Mouse (Mus musculus) adrenal gland, adult 8-10 months (tissue): ENCODE measurements around the gene Hspbap1. TPM values are rescaled to one million over a fixed set of nuclear protein-coding genes. Genes with fewer than 3 reads are reported as not detected.

Experiments used
- DNase-seq: peaks from one replicate; pipeline ENCODE4 v3.0.0; 2022
- total RNA-seq, 4 experiments: library from RNA; stranded (reverse); gene quantifications; 2 replicates each; pipeline ENCODE4 v1.2.4; 2022

Hspbap1 gene
- total RNA-seq, 4 experiments from 2014 or later: 6.6 to 9.8 (median 7.8) TPM

GRCm38 (mm10) chr16:35802163-35802562 is 32.0 kb downstream of the Hspbap1 start:
- no peak for DNase-seq

GRCm38 (mm10) chr16:35803723-35804122 is 33.5 kb downstream of the Hspbap1 start:
- no peak for DNase-seq

GRCm38 (mm10) chr16:35806973-35807662 is 36.9 kb downstream of the Hspbap1 start:
- DNase-seq: no peak

- no peak for DNase-seq
Measured at GRCm38 (mm10) chr16:35807663-35807992, 37.5 kb downstream of the Hspbap1 start.

- DNase-seq: no peak
Measured at GRCm38 (mm10) chr16:35808838-35809237, 38.7 kb downstream of the Hspbap1 start.

- DNase-seq: no peak
Measured at GRCm38 (mm10) chr16:35813119-35813518, 42.9 kb downstream of the Hspbap1 start.

GRCm38 (mm10) chr16:35817255-35818089 is 47.3 kb downstream of the Hspbap1 start:
- DNase-seq: peak; percentile 70

GRCm38 (mm10) chr16:35829999-35830398 is 59.8 kb downstream of the Hspbap1 start:
- no peak for DNase-seq

- peak; percentile 53 for DNase-seq
Measured at GRCm38 (mm10) chr16:35832926-35833325, 62.8 kb downstream of the Hspbap1 start.

- no peak for DNase-seq
Measured at GRCm38 (mm10) chr16:35834653-35835052, 64.5 kb downstream of the Hspbap1 start.

- no peak for DNase-seq
Measured at GRCm38 (mm10) chr16:35839680-35840079, 69.5 kb downstream of the Hspbap1 start.

- DNase-seq: no peak
Measured at GRCm38 (mm10) chr16:35847138-35847537, 77.0 kb downstream of the Hspbap1 start.

- DNase-seq: no peak
Measured at GRCm38 (mm10) chr16:35855846-35856245, 85.7 kb downstream of the Hspbap1 start.

GRCm38 (mm10) chr16:35856766-35857165 is 86.6 kb downstream of the Hspbap1 start:
- no peak for DNase-seq

- no peak for DNase-seq
Measured at GRCm38 (mm10) chr16:35860236-35860635, 90.1 kb downstream of the Hspbap1 start.

- no peak for DNase-seq
Measured at GRCm38 (mm10) chr16:35862057-35862456, 91.9 kb downstream of the Hspbap1 start.

GRCm38 (mm10) chr16:35867726-35868125 is 97.6 kb downstream of the Hspbap1 start:
- no peak for DNase-seq

GRCm38 (mm10) chr16:35869126-35869525 is 99.0 kb downstream of the Hspbap1 start:
- no peak for DNase-seq

- DNase-seq: no peak
Measured at GRCm38 (mm10) chr16:35869656-35870055, 99.5 kb downstream of the Hspbap1 start.

GRCm38 (mm10) chr16:35870581-35871047 is 100.4 kb downstream of the Hspbap1 start:
- peak; percentile 13 for DNase-seq

- DNase-seq: peak; percentile 25
Measured at GRCm38 (mm10) chr16:35871048-35871851, 101.1 kb downstream of the Hspbap1 start, which contains the start of gene Parp14. Parp14 (minus strand) TSS chr16:35871544.

GRCm38 (mm10) chr16:35871898-35872297 is 101.7 kb downstream of the Hspbap1 start:
- no peak for DNase-seq
